Mouse (Mus musculus) liver, embryonic 11.5 days (tissue): ENCODE measurements around the gene Tbrg1. TPM values are rescaled to one million over a fixed set of nuclear protein-coding genes. Genes with fewer than 3 reads are reported as not detected.

Experiments
- ATAC-seq: fragments of 200-750 bp; cut with Nextera tagmentation; replicated peaks from 2 replicates; pipeline ENCODE4 v1.8.0; 2017; ENCODE audit warnings: moderate number of reproducible peaks, mild to moderate bottlenecking, moderate TSS enrichment, moderate library complexity; ENCODE audit not compliant: low FRiP score
- DNase-seq: peaks from one replicate; pipeline ENCODE4 v3.0.0-alpha.2; 2017; ENCODE audit warnings: low spot score
- H3K27ac ChIP-seq: fragments of 300-500 bp; sonication (generic); 2 replicates; pipeline ENCODE4 v1.5.1; 2014; ENCODE audit warnings: mild to moderate bottlenecking, low read depth, low read length, control low read depth
- H3K27me3 ChIP-seq: fragments of 300-500 bp; sonication (generic); replicated peaks from 2 replicates; pipeline ENCODE4 v1.6.1; 2014; ENCODE audit warnings: low read length, mixed read lengths; ENCODE audit not compliant: control insufficient read depth, insufficient read depth
- H3K36me3 ChIP-seq: fragments of 300-500 bp; sonication (generic); 2 replicates; pipeline ENCODE4 v1.6.1; 2014; ENCODE audit warnings: mild to moderate bottlenecking, low read length, moderate library complexity, mixed read lengths; ENCODE audit not compliant: control insufficient read depth, insufficient read depth
- H3K4me1 ChIP-seq: fragments of 300-500 bp; sonication (generic); replicated peaks from 2 replicates; pipeline ENCODE4 v1.6.1; 2014; ENCODE audit warnings: low read length, mixed read lengths; ENCODE audit not compliant: control insufficient read depth, insufficient read depth
- H3K4me2 ChIP-seq: fragments of 300-500 bp; sonication (generic); 2 replicates; pipeline ENCODE4 v1.6.1; 2014; ENCODE audit warnings: mild to moderate bottlenecking, control low read depth, moderate library complexity
- H3K4me3 ChIP-seq: fragments of 300-500 bp; sonication (generic); 2 replicates; pipeline ENCODE4 v1.5.1; 2014; ENCODE audit warnings: low read depth, low read length, control low read depth
- H3K9ac ChIP-seq: fragments of 300-500 bp; sonication (generic); 2 replicates; pipeline ENCODE4 v1.6.1; 2014; ENCODE audit warnings: low read depth, low read length, control low read depth
- H3K9me3 ChIP-seq: fragments of 300-500 bp; sonication (generic); 2 replicates; pipeline ENCODE4 v1.6.1; 2016; ENCODE audit warnings: low read length, inconsistent platforms, mixed read lengths; ENCODE audit not compliant: control insufficient read depth
- WGBS: fragments of 180-500 bp; shearing (Covaris S2); extraction: QIAGEN DNeasy Blood & Tissue Kit; methylation state at CpG from one replicate; pipeline ENCODE4 v1.1.7; 2014; 5-methylcytosine and 5-hydroxymethylcytosine counted together
- polyA plus RNA-seq: library from polyadenylated mRNA; unstranded; fragments of >200 nt; fragmentation: Nextera tagmentation; extraction: Ambion mirVana; gene quantifications from 2 replicates; pipeline ENCODE4 v1.2.1, GENCODE M21; 2014

The Tbrg1 gene
- polyA plus RNA-seq, 1 experiment from 2014 or later, result 127 TPM

DNA sequence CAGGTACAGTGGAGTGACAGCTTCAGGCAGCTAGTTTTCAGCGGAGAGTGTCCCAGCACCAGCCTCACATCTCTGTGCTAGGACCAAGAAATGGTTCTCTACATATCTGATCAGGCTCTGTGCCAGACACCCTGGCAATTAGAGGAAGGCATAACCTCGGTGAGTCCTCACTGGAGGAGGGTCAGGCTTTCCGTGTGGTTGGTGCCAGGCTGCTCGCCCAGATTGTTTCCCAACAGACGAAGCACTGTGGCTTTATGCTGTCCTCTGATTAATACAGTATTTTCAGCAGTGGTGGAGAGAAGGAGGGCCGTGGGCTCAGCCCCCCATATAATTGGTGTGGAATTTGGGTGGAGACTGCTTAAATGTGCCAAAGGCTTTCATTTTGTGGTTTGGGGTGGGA lies 12.0 kb upstream of the Tbrg1 start, which contains the start of gene Panx3:
TSS of gene Panx3 (minus strand) at position 121 of the 400 bp plus-strand sequence.
- H3K4me1 ChIP-seq, result no peaks in the 10 kb centered on the region
- H3K4me2 ChIP-seq, result no peak within 1 kb of the TSS
- 66% methylated on average over 6 of the region's 6 CpGs for WGBS
- H3K27ac ChIP-seq, result no peak within 1 kb of the TSS
- no peaks in the 10 kb centered on the region for H3K27me3 ChIP-seq
- ATAC-seq, result no peak
- H3K4me3 ChIP-seq, result no peak within 1 kb of the TSS
- H3K9ac ChIP-seq, result no peak within 1 kb of the TSS
- DNase-seq, result no peak
- H3K36me3 ChIP-seq, result no peaks in the 10 kb centered on the region
- no peaks in the 10 kb centered on the region for H3K9me3 ChIP-seq

DNA sequence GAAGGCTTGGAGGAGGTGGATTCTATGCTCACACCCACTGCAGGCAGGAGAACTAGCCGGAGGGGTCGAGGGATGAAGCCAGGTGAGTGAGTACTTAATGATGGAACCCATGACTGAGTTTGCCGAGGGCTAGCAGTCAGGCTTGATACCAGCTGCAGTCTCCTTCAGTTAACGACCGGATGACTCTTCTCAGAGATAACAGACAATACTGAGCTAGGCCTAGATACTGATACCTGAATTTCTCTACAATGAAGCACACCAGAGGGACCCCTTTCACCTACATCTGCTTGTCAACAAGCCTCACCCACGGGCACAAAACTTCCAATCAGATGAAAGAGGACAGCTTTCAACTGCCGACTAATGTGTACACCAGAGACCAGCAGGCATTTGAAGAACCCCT lies 8.9 kb upstream of the Tbrg1 start:
- 63% methylated on average over 7 of the region's 7 CpGs for WGBS

DNA sequence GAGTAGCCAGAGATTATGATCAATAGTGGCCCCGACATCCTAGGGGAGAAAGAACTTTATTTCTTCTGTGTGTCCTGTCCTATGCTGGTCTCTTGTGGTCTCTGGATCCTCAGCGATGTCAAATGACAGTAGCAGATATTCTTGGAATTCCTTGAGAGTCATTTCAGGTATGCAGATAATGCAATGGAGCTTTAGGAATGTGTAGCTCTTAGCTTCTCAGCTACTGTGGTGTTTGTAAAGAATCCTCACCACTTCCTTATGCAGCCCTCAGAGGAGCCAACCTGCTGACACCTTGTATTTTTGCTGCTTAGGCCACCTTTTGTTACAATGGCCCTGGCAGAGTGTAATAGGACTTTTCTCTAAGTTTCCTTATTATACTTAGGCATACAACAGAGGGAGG lies 7.5 kb upstream of the Tbrg1 start:
- Histone ChIP-seq H3K4me2 (no peak overlapping the region), H3K27me3 (no peaks in the 10 kb centered on the region), H3K9ac (no peak overlapping the region), H3K9me3 (no peaks in the 10 kb centered on the region), H3K36me3 (no peaks in the 10 kb centered on the region), H3K27ac (no peak overlapping the region), H3K4me1 (no peaks in the 10 kb centered on the region), H3K4me3 (no peak overlapping the region)
- 57% methylated on average over 2 of the region's 2 CpGs for WGBS
- DNase-seq (no peak), ATAC-seq (no peak)

More for the DNA sequence above, 8.9 kb upstream of the Tbrg1 start:
- Histone ChIP-seq H3K4me3 (no peak overlapping the region), H3K9me3 (no peaks in the 10 kb centered on the region), H3K27ac (no peak overlapping the region), H3K4me2 (no peak overlapping the region), H3K36me3 (no peaks in the 10 kb centered on the region), H3K4me1 (no peaks in the 10 kb centered on the region), H3K27me3 (no peaks in the 10 kb centered on the region), H3K9ac (no peak overlapping the region)
- ATAC-seq, result no peak; the same call in 1 of the 2 replicates
- DNase-seq, result no peak

DNA sequence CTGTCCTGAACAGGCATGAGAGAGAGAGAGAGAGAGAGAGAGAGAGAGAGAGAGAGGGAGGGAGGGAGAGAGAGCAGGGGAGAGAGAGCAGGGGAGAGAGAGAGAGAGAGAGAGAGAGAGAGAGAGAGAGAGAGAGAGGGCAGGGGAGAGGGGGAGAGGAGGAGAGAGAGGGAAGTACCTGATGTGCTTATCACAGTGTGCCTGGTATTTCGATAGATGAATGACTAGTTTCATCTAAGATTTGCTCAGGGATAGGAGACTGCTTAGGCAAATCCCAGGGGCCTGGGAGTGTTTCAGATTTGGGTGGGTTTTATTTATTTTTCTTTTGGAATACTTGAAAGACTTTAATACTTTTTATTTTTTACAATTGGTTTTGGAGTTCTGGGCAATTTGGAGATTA lies 6.1 kb upstream of the Tbrg1 start:
- ATAC-seq (no peak), DNase-seq (no peak)
- no peak overlapping the region for H3K4me2 ChIP-seq
- H3K4me3 ChIP-seq, result no peak overlapping the region
- no peaks in the 10 kb centered on the region for H3K4me1 ChIP-seq
- H3K36me3 ChIP-seq, result no peaks in the 10 kb centered on the region
- no peaks in the 10 kb centered on the region for H3K9me3 ChIP-seq
- WGBS, result 80% methylated on average over 1 of the region's 1 CpGs
- H3K27me3 ChIP-seq, result no peaks in the 10 kb centered on the region
- no peak overlapping the region for H3K9ac ChIP-seq
- H3K27ac ChIP-seq, result no peak overlapping the region

DNA sequence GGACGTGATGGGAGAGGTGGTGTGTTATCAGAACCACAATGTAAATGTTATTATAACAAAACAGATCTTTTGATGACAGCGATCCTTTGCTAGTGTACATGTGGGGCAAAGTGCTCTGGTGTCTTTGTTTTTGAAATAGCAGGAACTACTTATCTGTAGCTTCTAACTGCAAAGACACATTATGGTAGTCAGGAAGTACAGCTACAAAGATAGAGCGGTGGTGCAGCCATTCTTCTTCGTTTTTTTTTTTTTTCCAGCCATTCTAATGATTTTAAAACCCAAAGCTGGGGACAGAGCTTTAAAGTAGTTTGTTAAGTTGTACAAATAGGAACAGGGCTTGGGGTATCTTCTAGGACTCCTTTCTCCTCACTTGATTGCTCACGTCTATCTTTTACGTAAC lies 2.3 kb upstream of the Tbrg1 start:
- no peaks in the 10 kb centered on the region for H3K27me3 ChIP-seq
- H3K27ac ChIP-seq, result no peak overlapping the region
- 73% methylated on average over 6 of the region's 6 CpGs for WGBS
- DNase-seq (no peak), ATAC-seq (no peak)
- no peak overlapping the region for H3K4me3 ChIP-seq
- 0 out of 2 replicates have a peak, but pooled peaks cover 6% of the 10 kb centered on the region for H3K4me1 ChIP-seq
- H3K9ac ChIP-seq, result no peak overlapping the region
- H3K36me3 ChIP-seq, result no peaks in the 10 kb centered on the region
- H3K9me3 ChIP-seq, result no peaks in the 10 kb centered on the region
- H3K4me2 ChIP-seq, result no peak overlapping the region

DNA sequence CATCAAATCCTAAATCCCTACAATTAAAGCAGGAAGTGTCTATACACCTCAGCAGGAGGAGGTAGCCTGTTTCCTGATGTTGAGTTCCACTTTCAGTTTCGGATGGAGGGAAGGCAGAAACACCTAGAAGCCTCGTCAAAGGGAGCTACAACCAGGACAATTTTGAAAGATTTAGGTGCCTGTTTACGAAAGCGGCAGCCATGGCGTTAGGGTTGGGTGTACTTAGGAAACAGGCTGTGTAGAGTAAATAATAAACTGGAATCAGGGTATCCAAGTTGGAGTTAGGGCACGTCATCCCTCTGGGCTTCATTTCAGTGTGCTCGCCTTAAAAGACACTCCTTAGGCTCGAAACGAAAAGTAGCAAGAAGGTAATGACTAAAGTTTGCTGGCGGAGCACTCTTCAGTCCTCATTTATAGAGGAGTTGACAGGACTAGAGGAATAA lies 652 bp downstream of the Tbrg1 start:
- ATAC-seq, result peak; percentile 44; the same call in 1 of the 2 replicates

DNA sequence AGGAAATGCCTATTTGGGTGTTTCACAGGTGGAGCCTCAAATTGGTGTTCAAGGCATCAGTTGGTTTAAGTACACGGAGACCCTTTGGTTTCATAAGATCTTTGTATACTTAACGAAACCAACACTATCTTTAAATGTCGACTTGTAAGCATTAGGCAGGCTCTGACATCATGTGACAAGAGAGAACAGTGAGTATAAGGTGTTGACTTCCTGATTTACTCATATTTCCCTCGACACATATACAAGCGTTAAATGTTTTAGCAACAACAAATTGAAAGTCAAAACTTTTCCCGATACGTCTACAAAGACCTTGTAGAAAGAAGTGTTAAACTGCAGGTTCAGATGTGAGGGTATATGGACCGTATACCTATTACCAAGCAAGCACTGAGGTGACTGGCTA lies 1.2 kb downstream of the Tbrg1 start:
- H3K9me3 ChIP-seq, result no peaks in the 10 kb centered on the region
- H3K4me3 ChIP-seq, result peak overlapping the region; percentile 85
- no peaks in the 10 kb centered on the region for H3K27me3 ChIP-seq
- DNase-seq (no peak), ATAC-seq (0 out of 2 replicates have a peak, but pooled peaks have one; percentile 4)
- H3K9ac ChIP-seq, result peak overlapping the region; percentile 84; the same call in 1 of the 2 replicates
- H3K36me3 ChIP-seq, result peaks cover 23% of the 10 kb centered on the region
- H3K4me1 ChIP-seq, result 0 out of 2 replicates have a peak, but pooled peaks cover 6% of the 10 kb centered on the region
- no peak overlapping the region for H3K27ac ChIP-seq
- 47% methylated on average over 8 of the region's 8 CpGs for WGBS
- peak overlapping the region; percentile 73 for H3K4me2 ChIP-seq

More for the DNA sequence above, 652 bp downstream of the Tbrg1 start:
- peak overlapping the region; percentile 84 for H3K9ac ChIP-seq
- WGBS, result 1% methylated on average over 10 of the region's 10 CpGs
- H3K4me1 ChIP-seq, result 0 out of 2 replicates have a peak, but pooled peaks cover 6% of the 10 kb centered on the region
- peak overlapping the region; percentile 85 for H3K4me3 ChIP-seq
- H3K27ac ChIP-seq, result peak overlapping the region; percentile 67
- no peaks in the 10 kb centered on the region for H3K27me3 ChIP-seq
- H3K36me3 ChIP-seq, result peaks cover 19% of the 10 kb centered on the region
- H3K4me2 ChIP-seq, result peak overlapping the region; percentile 73
- peak; percentile 40 for DNase-seq
- no peaks in the 10 kb centered on the region for H3K9me3 ChIP-seq

DNA sequence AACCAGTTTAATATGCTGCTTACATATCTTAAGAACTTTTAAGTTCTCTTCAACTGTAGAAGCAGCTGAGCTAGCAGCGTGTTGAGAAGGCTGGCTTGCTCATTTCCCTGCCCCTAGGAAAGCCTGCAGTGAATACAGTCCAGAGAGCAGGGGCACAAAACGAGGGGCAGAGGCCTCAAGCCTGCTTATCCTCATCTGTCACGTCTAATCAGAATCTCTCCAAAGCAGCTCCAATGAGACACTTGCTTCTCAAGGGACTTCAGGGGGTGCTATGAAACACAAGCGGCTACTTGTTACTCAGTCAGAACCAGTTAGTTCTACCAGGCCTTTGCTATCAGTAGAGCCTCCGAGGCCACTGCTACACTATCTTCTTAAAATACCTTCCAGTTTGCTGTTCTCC lies 3.3 kb downstream of the Tbrg1 start:
- WGBS, result 69% methylated on average over 5 of the region's 5 CpGs
- no peak for DNase-seq
- no peaks in the 10 kb centered on the region for H3K9me3 ChIP-seq
- no peaks in the 10 kb centered on the region for H3K27me3 ChIP-seq
- H3K4me3 ChIP-seq, result no peak overlapping the region
- H3K9ac ChIP-seq, result no peak overlapping the region
- no peak for ATAC-seq
- H3K36me3 ChIP-seq, result peaks cover 39% of the 10 kb centered on the region
- H3K4me1 ChIP-seq, result 0 out of 2 replicates have a peak, but pooled peaks cover 6% of the 10 kb centered on the region
- no peak overlapping the region for H3K27ac ChIP-seq
- H3K4me2 ChIP-seq, result no peak overlapping the region

DNA sequence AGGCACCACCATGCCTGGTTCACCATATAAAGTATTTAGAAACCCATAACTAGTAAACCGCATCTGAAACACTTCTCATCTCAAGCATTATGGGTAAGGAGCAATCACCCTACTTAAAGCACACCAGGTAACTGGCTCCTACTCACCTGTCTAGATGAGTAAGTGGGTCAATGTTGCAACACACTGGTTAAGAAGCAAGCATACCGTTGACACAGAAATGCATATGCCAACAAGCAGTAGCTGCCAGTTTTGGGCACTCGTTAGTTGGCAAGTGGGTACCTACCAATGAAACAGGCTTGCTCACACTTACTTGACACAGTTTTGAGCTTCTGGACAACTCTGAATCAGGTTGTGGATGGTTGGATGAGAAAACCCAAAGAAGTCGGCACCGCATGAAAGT lies 6.5 kb downstream of the Tbrg1 start:
- Histone ChIP-seq H3K27ac (no peak overlapping the region), H3K4me2 (no peak overlapping the region), H3K4me3 (no peak overlapping the region), H3K27me3 (no peaks in the 10 kb centered on the region), H3K9me3 (no peaks in the 10 kb centered on the region), H3K9ac (no peak overlapping the region), H3K36me3 (peaks cover 43% of the 10 kb centered on the region), H3K4me1 (0 out of 2 replicates have a peak, but pooled peaks cover 4% of the 10 kb centered on the region)
- no peak for DNase-seq
- WGBS, result 93% methylated on average over 5 of the region's 5 CpGs
- no peak for ATAC-seq
